Mouse (Mus musculus) lung, postnatal 0 days (tissue): ENCODE data around the gene Smim26.

Experiments
- CTCF ChIP-seq: IDR thresholded peaks from 2 replicates; pipeline ENCODE4 v1.5.1; 2016; ENCODE audit warnings: antibody characterized with exemption, mild to moderate bottlenecking
- EP300 ChIP-seq: IDR thresholded peaks from 2 replicates; pipeline ENCODE4 v1.6.1; 2016; ENCODE audit warnings: antibody characterized with exemption, mild to moderate bottlenecking, control low read depth

GRCm38 (mm10) chr2:144617074-144617874, 23.4 kb downstream of the Smim26 start:
- no peak for TF ChIP-seq EP300
- no peak for TF ChIP-seq CTCF
